Mouse (Mus musculus) left cerebral cortex, adult 6 months (tissue): Measurements from ENCODE around the gene Depdc1a. TPM values are rescaled to one million over a fixed set of nuclear protein-coding genes. Genes with fewer than 3 reads are reported as not detected.

ENCODE experiments used
- long read RNA-seq, 2 experiments: library from polyadenylated mRNA; unstranded; transcript quantifications; one replicate each; pipeline ENCODE4 v2.0.0; 2019 to 2020
- polyA plus RNA-seq: library from polyadenylated mRNA; unstranded; fragments of <200 nt; fragmentation: Nextera tagmentation; gene quantifications from 2 replicates; pipeline ENCODE4 v1.2.3, GENCODE M21; 2021

The Depdc1a gene
- polyA plus RNA-seq, result 0.03 and 0.06 TPM in 2 replicates
- long read RNA-seq, experiment 1, result 0 reads
- long read RNA-seq, experiment 2, result 0 reads

DNA sequence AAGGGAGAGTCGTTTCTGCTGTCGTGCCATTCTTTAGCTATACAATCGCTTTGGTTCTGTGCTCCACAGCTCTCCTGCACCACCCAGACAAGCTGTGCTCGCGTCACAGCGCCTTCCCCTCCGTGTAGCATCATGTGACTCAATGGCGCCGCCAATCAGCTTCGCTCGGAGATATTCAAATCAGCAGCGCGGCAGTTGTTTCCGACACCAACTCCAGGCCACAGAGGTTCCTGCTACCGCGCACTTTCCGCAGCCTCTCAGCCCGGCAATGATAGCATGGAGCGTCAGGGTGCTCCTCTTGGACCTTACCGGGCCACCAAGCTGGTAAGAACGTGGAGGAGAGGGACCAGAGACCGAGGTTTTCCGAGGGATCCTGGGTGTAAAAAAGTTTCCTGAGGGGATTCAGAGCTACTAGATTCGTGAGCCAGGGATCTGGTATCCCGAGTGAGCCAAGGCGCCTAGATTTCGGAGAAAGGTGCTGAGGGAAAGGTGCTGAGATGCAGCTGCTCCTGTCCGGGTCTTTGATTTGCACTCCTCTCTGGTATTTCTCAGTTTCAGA lies at the start of gene Depdc1a:
Depdc1a (plus strand) TSS at position 191 of the 559 bp plus-strand sequence.

Other genes starting within 250 kb of the Depdc1a start
- 3.2 and 4.2 TPM in 2 replicates for gene Rpe65, start 103.7 kb downstream of the Depdc1a start, polyA plus RNA-seq